Mouse (Mus musculus) gastrocnemius, adult 8-10 months (tissue): Measurements from ENCODE around the gene Arhgap27. TPM values are rescaled to one million over a fixed set of nuclear protein-coding genes. Genes with fewer than 3 reads are reported as not detected.
A peak's percentile ranks its signal among the peaks of the same experiment; 100 is the strongest.
"Not testable (repeated sequence)": the region's sequence is repeated elsewhere in the genome, so short reads cannot be mapped to it uniquely, and the experiment has no call there.

ENCODE experiments used
- DNase-seq, 2 experiments: peaks; one replicate each; pipeline ENCODE4 v3.0.0; 2022; ENCODE audit warnings: low spot score in 2 of 2
- total RNA-seq, 4 experiments: library from RNA; stranded (reverse); gene quantifications; 2 replicates each; pipeline ENCODE4 v1.2.4; 2022

The Arhgap27 gene
- total RNA-seq, result 1 to 10 TPM; 2.5 to 4.7 (median 4.4) TPM

GRCm38 (mm10) chr11:103363214-103364148 lies at the start of gene Arhgap27:
TSS of gene Arhgap27 (minus strand) at chr11:103363692.
- DNase-seq, result peak; percentile 30 to 47

DNA sequence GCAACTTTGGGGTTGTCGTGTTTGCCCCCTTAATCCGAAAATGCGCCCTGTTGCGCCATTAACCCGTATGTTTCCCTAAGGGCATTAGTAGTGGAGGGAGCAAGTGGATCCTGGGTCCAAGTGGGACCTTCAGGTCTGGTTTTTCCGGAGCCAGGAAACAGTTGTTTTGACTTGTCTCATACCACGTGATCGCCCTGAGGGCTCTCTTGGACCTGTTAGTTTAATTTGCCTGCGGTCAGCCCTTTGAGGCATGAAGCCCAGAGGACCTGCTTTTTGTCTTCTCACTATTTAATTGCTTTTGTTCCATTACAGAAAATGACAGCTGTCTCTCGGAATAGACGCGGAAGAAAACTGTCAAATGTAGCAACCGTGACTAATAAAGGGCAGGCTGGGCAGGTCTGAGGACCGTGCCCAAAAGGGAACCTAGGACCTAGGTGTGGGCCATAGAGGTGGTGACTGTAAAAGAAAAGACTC lies 49.5 kb upstream of the Arhgap27 start:
- DNase-seq, result no peak

DNA sequence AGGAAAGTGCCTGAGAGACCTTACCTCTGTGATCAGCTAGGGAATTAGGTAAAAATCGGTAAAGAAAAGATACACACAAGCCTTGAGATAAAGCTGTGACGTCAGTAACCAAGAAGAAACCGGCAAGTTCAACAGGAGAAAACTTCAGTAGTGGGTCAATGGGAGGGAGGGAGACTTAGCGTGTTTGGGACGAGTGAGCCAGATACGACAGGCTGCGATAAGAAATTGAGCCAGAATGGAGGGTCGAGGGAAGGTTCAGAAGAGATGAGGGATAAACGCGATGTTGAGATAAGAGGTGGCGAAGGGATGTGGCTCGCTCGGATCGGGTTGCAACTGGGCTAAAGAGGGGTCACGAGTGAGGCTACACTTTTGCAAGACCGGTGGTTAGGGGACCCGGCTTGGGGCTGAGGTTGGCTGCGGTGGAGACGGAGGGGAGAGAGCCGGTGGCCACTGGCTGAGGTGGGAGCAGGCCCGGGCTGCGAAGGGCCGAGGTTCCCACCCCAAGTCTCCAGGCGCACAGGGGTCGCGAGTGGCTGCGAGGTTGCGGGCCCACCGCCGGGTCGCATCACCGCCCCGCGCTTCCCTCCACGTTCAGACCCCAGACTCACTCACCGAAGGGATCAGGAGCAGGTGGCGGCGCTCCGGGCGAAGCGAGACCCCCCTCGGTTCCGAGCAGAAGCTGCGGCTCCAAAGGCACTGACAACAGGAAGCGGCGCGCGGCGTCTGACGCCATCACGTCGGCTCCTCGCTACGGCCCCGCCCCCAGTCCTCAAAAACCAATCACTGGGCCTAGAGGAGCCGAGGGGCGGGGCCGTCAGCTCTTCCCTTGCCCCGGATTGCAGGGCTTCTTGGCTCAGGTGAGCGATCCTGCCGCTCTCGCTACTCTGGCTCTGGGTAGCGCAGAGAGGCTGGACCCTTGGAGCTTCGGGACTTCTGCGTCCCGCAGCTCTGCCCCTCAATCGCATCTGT lies 48.8 kb upstream of the Arhgap27 start, which contains the start of gene Plekhm1:
Gene Plekhm1 (minus strand): TSS at position 707 of the 969 bp plus-strand sequence.
- peak; percentile 92 to 95 for DNase-seq

DNA sequence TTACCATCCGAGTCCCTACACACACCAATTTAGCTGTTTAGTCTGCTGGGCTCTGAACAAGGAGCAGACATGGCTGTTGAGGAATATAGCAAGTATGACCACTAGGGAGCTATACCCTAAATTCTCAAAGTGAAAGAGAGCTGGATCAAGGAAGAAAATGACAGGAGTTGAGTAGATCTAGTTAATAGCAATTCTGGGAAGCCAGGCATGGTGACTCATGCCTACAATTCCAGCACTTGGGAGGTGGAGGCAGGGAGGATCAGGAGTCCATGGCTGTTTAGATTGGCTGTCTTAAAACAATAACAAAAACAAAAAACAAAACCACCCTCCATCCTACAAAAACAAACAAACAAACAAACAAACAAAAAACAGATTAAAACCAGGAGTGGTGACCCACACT lies 47.8 kb upstream of the Arhgap27 start:
- no peak for DNase-seq

DNA sequence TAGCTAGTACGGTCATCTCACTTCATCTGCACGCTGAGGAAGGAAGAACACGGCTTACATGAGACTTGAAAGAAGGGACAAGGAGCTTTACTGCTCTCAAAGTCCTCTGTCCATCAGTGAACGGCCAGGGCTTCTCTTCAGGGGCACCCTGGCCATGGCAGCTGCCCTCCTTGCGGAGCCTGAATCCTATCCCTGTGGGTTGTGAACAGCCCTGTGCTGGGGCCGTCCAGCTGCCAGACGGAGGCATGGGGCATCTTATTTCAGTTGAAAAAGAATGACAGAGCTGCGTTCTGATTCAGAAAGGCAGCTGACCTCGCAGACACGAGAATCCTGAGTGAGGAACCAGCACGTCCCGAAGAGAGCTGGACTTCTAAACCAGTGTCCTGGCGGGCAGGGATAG lies 45.4 kb upstream of the Arhgap27 start:
- DNase-seq, result no peak

DNA sequence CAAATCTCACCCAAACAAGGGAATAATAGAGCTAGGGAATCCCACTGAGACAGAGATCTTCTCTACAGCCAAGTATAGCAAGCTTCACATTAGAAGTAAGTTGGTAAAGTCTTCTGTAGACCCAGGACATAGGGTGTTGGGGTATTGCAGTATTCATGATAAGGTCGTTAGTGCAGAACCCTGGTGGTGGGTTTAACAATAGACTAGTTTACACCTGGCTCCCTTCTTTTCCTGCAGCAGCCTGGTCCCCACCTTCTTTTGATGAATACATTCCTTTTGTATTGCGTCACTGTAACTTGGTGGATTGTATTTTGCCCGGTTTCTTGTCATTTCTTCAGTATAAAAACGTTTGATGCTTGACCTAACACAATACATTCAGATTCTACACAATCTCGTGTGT lies 43.6 kb upstream of the Arhgap27 start:
- not testable (repeated sequence) for DNase-seq

- no peak for DNase-seq
Measured at GRCm38 (mm10) chr11:103406551-103406950, 43.1 kb upstream of the Arhgap27 start.

DNA sequence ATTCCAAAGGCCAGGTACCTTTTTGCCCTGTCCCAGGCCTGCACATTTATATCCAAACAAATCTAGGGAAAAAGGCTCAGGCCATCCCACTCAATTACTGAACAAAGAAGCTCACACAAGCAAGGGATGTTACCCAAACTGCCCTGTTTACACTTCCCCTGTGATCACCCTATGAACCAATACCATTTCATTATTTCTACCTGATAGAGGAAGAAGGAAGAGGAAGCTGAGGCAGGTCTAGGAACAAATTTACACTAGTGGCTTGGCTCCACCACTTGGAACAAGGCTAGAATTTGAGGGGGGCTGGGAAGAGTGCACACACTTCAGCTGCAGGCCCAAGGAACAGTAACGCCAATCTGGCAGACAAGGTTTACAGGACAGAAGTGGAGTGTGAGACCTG lies 42.3 kb upstream of the Arhgap27 start:
- DNase-seq, result no peak

DNA sequence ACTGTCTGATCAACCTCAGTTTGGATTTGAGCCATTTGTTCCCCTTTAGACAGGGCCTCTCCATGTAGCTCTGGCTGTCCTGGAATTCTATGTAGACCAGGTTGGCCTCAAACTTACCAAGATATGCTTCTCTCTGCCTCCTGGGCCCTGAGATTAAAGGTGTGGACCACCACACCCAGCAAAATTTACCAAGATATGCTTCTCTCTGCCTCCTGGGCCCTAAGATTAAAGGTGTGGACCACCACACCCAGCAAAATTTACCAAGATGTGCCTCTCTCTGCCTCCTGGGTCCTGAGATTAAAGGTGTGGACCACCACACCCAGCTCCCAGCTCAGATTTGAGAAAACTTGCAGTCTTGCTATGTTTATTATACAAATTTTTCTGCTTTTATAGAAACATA lies 41.1 kb upstream of the Arhgap27 start:
- DNase-seq, result no peak

GRCm38 (mm10) chr11:103403776-103404175 lies 40.3 kb upstream of the Arhgap27 start:
- no peak for DNase-seq

- DNase-seq, result no peak
Measured at GRCm38 (mm10) chr11:103402738-103403137, 39.2 kb upstream of the Arhgap27 start.

- no peak for DNase-seq
Measured at GRCm38 (mm10) chr11:103402198-103402597, 38.7 kb upstream of the Arhgap27 start.

DNA sequence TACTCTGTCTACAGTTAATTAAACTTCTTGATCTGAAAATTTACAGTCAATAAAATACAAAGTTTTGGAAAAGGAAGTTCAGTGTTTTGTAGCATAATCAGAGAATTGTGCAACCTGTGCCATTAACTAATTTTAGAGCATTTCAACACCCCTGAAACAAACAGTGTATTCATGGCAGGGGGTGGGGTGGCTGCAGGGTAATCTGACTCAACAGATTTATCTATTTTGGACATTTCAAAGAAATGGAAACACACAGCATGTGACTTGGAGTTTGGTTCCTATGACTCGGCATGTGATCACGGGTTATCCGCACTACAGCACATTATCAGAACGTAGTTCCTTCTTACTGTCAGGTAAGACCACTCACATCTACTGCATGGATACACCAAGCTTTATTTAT lies 36.5 kb upstream of the Arhgap27 start:
- no peak for DNase-seq

DNA sequence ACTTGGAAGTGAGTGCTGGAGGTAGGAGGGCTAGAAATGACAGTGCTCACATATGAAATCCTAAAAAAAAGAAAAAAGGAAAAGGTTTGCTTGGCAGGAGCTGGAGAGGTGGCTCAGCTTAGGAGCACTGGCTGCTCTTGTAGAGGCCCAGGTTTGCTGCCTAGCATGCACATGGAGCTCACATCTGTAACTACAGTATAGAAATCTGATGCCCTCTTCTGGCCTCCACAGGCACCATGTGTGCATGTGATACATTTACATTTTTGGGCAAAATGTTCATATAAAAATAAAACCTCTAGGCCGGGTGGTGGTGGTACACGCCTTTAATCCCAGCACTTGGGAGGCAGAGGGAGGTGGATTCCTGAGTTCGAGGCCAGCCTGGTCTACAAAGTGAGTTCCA lies 35.6 kb upstream of the Arhgap27 start:
- DNase-seq, result no peak

GRCm38 (mm10) chr11:103396682-103397081 lies 33.2 kb upstream of the Arhgap27 start:
- no peak for DNase-seq

DNA sequence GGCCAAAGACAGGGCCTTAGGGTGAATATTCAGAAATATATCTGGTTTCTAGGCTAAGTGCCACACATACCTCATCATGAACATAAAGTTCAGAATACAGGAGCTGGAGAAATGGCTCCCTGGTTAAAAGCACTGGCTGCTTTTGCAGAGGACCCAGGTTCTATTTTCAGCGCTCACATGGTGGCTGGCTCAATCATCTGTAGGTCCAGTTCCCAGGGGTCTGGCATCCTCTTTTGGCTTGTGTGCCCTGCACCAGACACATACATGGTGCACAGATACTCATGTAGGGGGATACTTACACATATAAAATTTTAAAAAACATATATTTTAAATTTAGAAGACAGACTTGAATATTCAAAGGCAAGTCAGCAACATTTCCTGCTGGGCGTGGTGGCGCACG lies 32.7 kb upstream of the Arhgap27 start:
- DNase-seq, result no peak

DNA sequence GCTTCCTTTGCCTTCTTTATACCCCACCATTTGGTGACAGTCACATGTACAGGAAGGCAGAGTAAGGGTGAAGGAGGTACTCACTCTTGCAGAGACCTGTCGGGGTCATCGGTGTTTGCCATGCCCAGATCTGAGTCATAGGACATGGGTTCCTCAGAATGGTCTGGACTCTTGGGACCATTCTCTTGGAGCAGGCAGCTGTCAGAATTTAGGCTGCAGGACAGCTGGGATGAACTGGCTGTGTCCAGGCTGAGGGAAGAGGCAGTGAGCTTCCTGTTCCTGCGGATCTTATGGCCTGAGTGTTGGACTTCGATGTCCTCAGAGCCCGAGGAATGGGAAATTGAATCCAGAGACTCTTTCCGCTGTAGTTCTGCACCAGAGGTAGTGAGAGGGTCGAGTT lies 31.1 kb upstream of the Arhgap27 start:
- DNase-seq, result no peak

DNA sequence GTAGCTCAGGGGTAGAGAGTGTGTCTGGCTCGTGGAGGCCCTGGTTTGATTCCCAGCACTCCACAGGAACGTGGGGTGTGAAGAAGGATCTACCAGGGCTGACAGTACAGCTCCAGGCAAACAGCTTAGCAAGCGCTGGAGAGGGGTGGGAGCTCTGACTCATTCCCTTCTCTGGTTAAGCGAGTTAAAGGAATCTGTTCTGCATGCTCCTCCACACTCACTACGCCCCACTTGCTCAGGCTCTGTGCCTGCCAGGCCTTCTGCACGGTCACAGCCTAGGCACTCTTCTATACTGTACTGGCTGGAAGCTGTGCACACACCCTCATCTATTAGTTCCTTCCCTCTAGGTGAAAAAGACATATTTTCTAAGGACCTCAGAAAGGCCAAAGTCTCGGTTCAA lies 30.5 kb upstream of the Arhgap27 start:
- no peak for DNase-seq

DNA sequence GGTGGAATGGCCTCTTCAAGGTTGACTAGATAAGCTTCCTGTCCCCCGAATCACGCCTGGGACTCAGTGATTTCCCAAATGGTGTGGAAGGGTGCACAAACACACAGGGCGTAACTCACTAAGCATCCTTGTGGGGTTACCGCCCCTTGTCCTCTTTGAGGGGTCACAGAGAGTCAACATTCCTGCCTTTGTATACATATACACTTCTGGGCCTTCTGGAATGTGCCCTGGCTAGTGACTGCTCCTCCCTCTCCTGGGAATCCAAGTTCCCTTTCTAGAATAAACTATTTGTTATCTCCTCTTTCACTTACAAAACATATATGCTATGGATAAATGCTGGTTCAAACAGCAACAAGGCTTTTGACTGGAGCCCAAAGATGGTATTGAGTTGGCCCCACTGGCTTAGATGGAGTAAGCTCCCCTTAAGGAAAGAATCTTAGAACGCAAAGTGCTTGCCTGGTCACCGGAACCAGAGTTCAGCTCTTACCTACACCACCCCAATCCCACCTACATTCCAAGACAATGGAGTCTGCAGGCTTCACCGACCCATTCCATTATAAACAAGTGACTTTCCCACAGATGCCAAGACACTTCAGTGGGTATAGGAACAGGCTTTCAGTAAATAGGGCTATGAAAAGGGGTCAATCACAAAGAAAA lies 24.5 kb upstream of the Arhgap27 start:
- DNase-seq, result no peak

DNA sequence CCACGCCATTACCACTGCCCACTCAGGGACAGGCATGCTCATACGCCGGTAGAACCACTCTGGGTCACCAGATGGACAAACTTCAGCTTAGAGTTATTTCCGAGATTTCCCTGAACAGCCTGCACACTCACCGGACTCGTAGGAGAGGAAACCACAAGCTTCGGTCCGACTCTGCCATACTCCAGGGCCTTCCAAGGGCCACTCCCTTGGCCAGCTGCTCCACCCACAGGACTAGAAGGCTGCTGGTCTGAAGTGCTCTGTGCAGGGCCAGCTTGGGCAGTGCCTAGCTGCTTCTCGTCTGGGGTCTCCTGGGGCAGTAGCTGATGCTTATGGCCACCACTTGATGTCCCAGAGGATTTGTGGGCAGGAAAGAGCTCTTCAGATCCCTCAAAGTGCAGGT lies 23.3 kb upstream of the Arhgap27 start:
- no peak for DNase-seq

- peak; percentile 55 to 70 for DNase-seq
Measured at GRCm38 (mm10) chr11:103381956-103382613, 18.6 kb upstream of the Arhgap27 start.
